Mouse (Mus musculus) heart, postnatal 0 days (tissue): ENCODE measurements around the gene Syt16. TPM values are rescaled to one million over a fixed set of nuclear protein-coding genes. Genes with fewer than 3 reads are reported as not detected.

Experiments used
- ATAC-seq: fragments of 200-750 bp; cut with Nextera tagmentation; 2 replicates; pipeline ENCODE4 v1.8.0; 2017; ENCODE audit warnings: low read depth, moderate number of reproducible peaks, moderate library complexity; ENCODE audit not compliant: insufficient read depth
- DNase-seq: peaks from one replicate; pipeline ENCODE4 v3.0.0-alpha.2; 2016; ENCODE audit warnings: low spot score
- H3K27ac ChIP-seq: fragments of 300-500 bp; sonication (generic); 2 replicates; pipeline ENCODE4 v1.5.1; 2014; ENCODE audit warnings: low read depth, mild to moderate bottlenecking
- H3K27me3 ChIP-seq: fragments of 300-500 bp; sonication (generic); 2 replicates; pipeline ENCODE4 v1.6.1; 2014; ENCODE audit warnings: low read length, mixed read lengths; ENCODE audit not compliant: control insufficient read depth, insufficient read depth
- H3K36me3 ChIP-seq: fragments of 300-500 bp; sonication (generic); replicated peaks from 2 replicates; pipeline ENCODE4 v1.6.1; 2014; ENCODE audit warnings: low read length, mixed read lengths; ENCODE audit not compliant: control insufficient read depth, insufficient read depth
- H3K4me1 ChIP-seq: fragments of 300-500 bp; sonication (generic); 2 replicates; pipeline ENCODE4 v1.6.1; 2014; ENCODE audit warnings: antibody characterized with exemption; ENCODE audit not compliant: control insufficient read depth, insufficient read depth
- H3K4me2 ChIP-seq: fragments of 300-500 bp; sonication (generic); 2 replicates; pipeline ENCODE4 v1.6.1; 2014; ENCODE audit warnings: low read depth, mild to moderate bottlenecking, low read length, moderate library complexity
- H3K4me3 ChIP-seq: fragments of 300-500 bp; sonication (generic); 2 replicates; pipeline ENCODE4 v1.5.1; 2014; ENCODE audit warnings: low read depth, low read length
- H3K9ac ChIP-seq: fragments of 300-500 bp; sonication (generic); replicated peaks from 2 replicates; pipeline ENCODE4 v1.6.1; 2014; ENCODE audit warnings: low read depth, low read length, mixed read lengths
- H3K9me3 ChIP-seq: fragments of 300-500 bp; sonication (generic); replicated peaks from 2 replicates; pipeline ENCODE4 v1.6.1; 2016; ENCODE audit warnings: low read length; ENCODE audit not compliant: control insufficient read depth
- CTCF ChIP-seq: IDR thresholded peaks from 2 replicates; pipeline ENCODE4 v1.5.1; 2016; ENCODE audit warnings: antibody characterized with exemption, control low read depth, low read depth
- EP300 ChIP-seq: IDR thresholded peaks from 2 replicates; pipeline ENCODE4 v1.6.1; 2016; ENCODE audit warnings: antibody characterized with exemption, low read depth
- WGBS: fragments of 180-500 bp; shearing (Covaris S2); extraction: QIAGEN DNeasy Blood & Tissue Kit; methylation state at CpG from one replicate; pipeline ENCODE4 v1.1.7; 2014; 5-methylcytosine and 5-hydroxymethylcytosine counted together
- polyA plus RNA-seq: library from polyadenylated mRNA; unstranded; fragments of >200 nt; fragmentation: Nextera tagmentation; extraction: Ambion mirVana; gene quantifications from 2 replicates; pipeline ENCODE4 v1.2.1, GENCODE M21; 2015
- total RNA-seq: library from RNA; depleted of rRNA; stranded (reverse); fragments of >200 nt; gene quantifications from 2 replicates; pipeline ENCODE4 v1.2.3, GENCODE M21; 2014; ENCODE audit warnings: low replicate concordance

Syt16 gene
- total and polyA plus RNA-seq, 2 experiments from 2014 or later: 0.80 TPM; not detected in 1

- TF ChIP-seq EP300 (no peak), CTCF (peak; percentile 61)
- Histone ChIP-seq H3K4me2 (no peak overlapping the region), H3K4me1 (no peaks in the 10 kb centered on the region), H3K9ac (no peak overlapping the region), H3K36me3 (peaks cover 15% of the 10 kb centered on the region), H3K27ac (no peak overlapping the region), H3K9me3 (no peaks in the 10 kb centered on the region), H3K4me3 (no peak overlapping the region), H3K27me3 (no peaks in the 10 kb centered on the region)
- DNase-seq: no peak
- no peak; the same call in 1 of the 2 replicates for ATAC-seq
Observed at GRCm38 (mm10) chr12:73989594-73989993, 7.9 kb upstream of the Syt16 start.

- no peaks in the 10 kb centered on the region for H3K9me3 ChIP-seq
- peaks cover 39% of the 10 kb centered on the region for H3K27me3 ChIP-seq
- ATAC-seq (no peak), DNase-seq (no peak)
- no peak overlapping the region for H3K4me2 ChIP-seq
- no peak overlapping the region for H3K9ac ChIP-seq
- no peaks in the 10 kb centered on the region for H3K36me3 ChIP-seq
- WGBS: 65% methylated on average over 12 of the region's 12 CpGs
- H3K27ac ChIP-seq: no peak overlapping the region
- no peak for TF ChIP-seq CTCF
- no peak overlapping the region for H3K4me3 ChIP-seq
- peaks cover 3% of the 10 kb centered on the region; the same call in 1 of the 2 replicates for H3K4me1 ChIP-seq
Observed at GRCm38 (mm10) chr12:73996906-73997296, 560 bp upstream of the Syt16 start.

GRCm38 (mm10) chr12:73998128-73998456 is 631 bp downstream of the Syt16 start:
- Histone ChIP-seq H3K4me2 (peak overlapping the region; percentile 87), H3K9me3 (no peaks in the 10 kb centered on the region), H3K4me3 (peak overlapping the region; percentile 53), H3K27ac (no peak overlapping the region), H3K9ac (no peak overlapping the region), H3K4me1 (peaks cover 3% of the 10 kb centered on the region; the same call in 1 of the 2 replicates), H3K27me3 (peaks cover 39% of the 10 kb centered on the region), H3K36me3 (no peaks in the 10 kb centered on the region)
- TF ChIP-seq EP300 (no peak), CTCF (no peak)
- DNase-seq (no peak), ATAC-seq (no peak)
- whole genome bisulfite sequencing: 49% methylated on average over 5 of the region's 5 CpGs

DNA sequence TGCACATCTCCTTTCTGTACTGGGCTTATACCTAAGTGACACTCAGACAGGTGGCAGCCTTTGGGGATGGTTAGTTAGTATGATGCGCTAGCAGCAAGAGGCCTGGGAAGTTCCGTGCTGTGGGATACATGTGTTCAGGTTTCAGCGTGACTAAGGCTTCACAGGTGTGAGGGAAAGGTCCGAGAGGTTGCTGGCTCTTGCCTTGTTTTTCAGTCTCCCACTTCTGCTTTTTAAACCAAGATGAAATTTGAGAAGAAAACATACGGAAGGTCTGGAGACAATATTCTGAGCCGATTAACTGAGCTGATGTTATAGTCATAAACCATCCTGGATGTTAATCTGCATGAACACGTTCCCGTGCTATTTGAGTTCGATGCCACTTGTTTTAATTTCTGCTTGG is 5.0 kb downstream of the Syt16 start:
- H3K4me1 ChIP-seq: peaks cover 3% of the 10 kb centered on the region; the same call in 1 of the 2 replicates
- 80% methylated on average over 9 of the region's 9 CpGs for WGBS
- no peak overlapping the region for H3K4me2 ChIP-seq
- no peak for ATAC-seq
- peaks cover 21% of the 10 kb centered on the region for H3K27me3 ChIP-seq
- H3K27ac ChIP-seq: no peak overlapping the region
- H3K36me3 ChIP-seq: no peaks in the 10 kb centered on the region
- no peaks in the 10 kb centered on the region for H3K9me3 ChIP-seq
- no peak overlapping the region for H3K9ac ChIP-seq
- TF ChIP-seq CTCF (no peak), EP300 (no peak)
- DNase-seq: no peak
- no peak overlapping the region for H3K4me3 ChIP-seq

DNA sequence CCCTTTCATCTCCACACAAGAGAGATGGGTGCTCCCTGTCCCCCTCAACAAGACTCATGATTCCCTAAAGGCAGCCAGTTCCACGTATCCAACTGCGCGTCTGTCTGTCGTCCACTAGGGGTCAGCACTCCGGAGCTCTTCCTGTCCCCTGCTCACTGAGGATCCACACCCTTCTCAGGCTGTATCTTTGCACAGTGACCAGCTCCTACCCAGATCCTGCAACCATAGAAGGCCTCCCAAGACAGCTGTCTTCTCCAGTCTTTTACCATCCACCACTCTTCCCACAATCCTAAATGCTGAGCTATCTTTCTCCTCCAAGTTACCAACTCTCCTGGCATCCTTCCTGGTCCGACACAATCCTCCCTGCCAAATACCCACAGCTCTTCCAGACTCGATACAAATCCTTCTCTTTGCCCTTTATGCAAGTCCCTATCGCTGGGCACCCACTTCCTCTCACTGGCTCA is 12.0 kb downstream of the Syt16 start:
- Histone ChIP-seq H3K4me1 (no peaks in the 10 kb centered on the region), H3K4me3 (no peak overlapping the region), H3K36me3 (no peaks in the 10 kb centered on the region), H3K9me3 (no peaks in the 10 kb centered on the region), H3K27me3 (no peaks in the 10 kb centered on the region), H3K9ac (no peak overlapping the region), H3K27ac (no peak overlapping the region), H3K4me2 (no peak overlapping the region)
- WGBS: 20% methylated on average over 8 of the region's 8 CpGs
- ATAC-seq (peak; percentile 44; the same call in 1 of the 2 replicates), DNase-seq (peak; percentile 63)
- TF ChIP-seq EP300 (no peak), CTCF (peak; percentile 79)

DNA sequence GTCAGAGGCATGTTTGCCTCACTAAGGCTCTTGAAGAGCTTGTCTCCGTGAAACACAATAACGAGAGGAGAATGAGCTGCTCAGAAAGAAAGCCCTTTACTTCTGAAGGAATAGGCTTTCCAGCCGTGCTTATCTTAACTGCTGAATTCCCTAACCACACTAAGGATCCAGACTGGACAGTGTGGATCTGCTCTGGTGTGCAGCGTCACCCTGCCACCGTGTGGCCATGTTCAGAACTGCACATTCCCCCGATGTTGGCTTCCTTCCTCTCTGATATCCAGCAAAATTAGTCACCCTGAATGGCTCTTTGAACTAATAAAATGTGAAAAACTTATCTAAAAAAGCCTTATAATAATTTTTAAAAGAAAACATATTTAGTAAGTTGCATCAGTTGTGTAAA is 16.3 kb downstream of the Syt16 start:
- H3K9ac ChIP-seq: no peak overlapping the region
- peak; percentile 73 for DNase-seq

More for the DNA sequence above, 16.3 kb downstream of the Syt16 start:
- Histone ChIP-seq H3K27me3 (no peaks in the 10 kb centered on the region), H3K36me3 (no peaks in the 10 kb centered on the region), H3K27ac (no peak overlapping the region), H3K4me2 (peak overlapping the region; percentile 63), H3K4me1 (no peaks in the 10 kb centered on the region), H3K4me3 (peak overlapping the region; percentile 24; the same call in 1 of the 2 replicates), H3K9me3 (no peaks in the 10 kb centered on the region)
- WGBS: under 1% methylated on average over 6 of the region's 6 CpGs
- TF ChIP-seq CTCF (peak; percentile 99), EP300 (no peak)
- peak; percentile 67 for ATAC-seq
